Mouse (Mus musculus) liver, postnatal 0 days (tissue): ENCODE data around the gene Slc9a5. TPM values are rescaled to one million over a fixed set of nuclear protein-coding genes. Genes with fewer than 3 reads are reported as not detected.

Experiments
- ATAC-seq: fragments of 200-750 bp; cut with Nextera tagmentation; 2 replicates; pipeline ENCODE4 v1.8.0; 2017; ENCODE audit warnings: mild to moderate bottlenecking, moderate library complexity
- DNase-seq: peaks from one replicate; pipeline ENCODE4 v3.0.0-alpha.2; 2016
- H3K27ac ChIP-seq: fragments of 300-500 bp; sonication (generic); 2 replicates; pipeline ENCODE4 v1.5.1; 2014; ENCODE audit warnings: antibody characterized with exemption, moderate library complexity, mild to moderate bottlenecking, low read depth
- H3K27me3 ChIP-seq: fragments of 300-500 bp; sonication (generic); 2 replicates; pipeline ENCODE4 v1.6.1; 2014; ENCODE audit warnings: low read length, control low read depth, mixed read lengths; ENCODE audit not compliant: insufficient read depth
- H3K36me3 ChIP-seq: fragments of 300-500 bp; sonication (generic); replicated peaks from 2 replicates; pipeline ENCODE4 v1.6.1; 2014; ENCODE audit warnings: mild to moderate bottlenecking, control low read depth, low read length, moderate library complexity, mixed read lengths; ENCODE audit not compliant: insufficient read depth
- H3K4me1 ChIP-seq: fragments of 300-500 bp; sonication (generic); 2 replicates; pipeline ENCODE4 v1.6.1; 2014; ENCODE audit warnings: antibody characterized with exemption, mild to moderate bottlenecking, control low read depth; ENCODE audit not compliant: insufficient read depth
- H3K4me2 ChIP-seq: fragments of 300-500 bp; sonication (generic); 2 replicates; pipeline ENCODE4 v1.6.1; 2014; ENCODE audit warnings: low read depth, mild to moderate bottlenecking, low read length, moderate library complexity, mixed read lengths
- H3K4me3 ChIP-seq: fragments of 300-500 bp; sonication (generic); 2 replicates; pipeline ENCODE4 v1.5.1; 2014; ENCODE audit warnings: low read depth, low read length
- H3K9ac ChIP-seq: fragments of 300-500 bp; sonication (generic); replicated peaks from 2 replicates; pipeline ENCODE4 v1.6.1; 2014; ENCODE audit warnings: mild to moderate bottlenecking, moderate library complexity
- H3K9me3 ChIP-seq: fragments of 300-500 bp; sonication (generic); 2 replicates; pipeline ENCODE4 v1.6.1; 2016; ENCODE audit warnings: mild to moderate bottlenecking, control low read depth, low read length, mixed read lengths
- CTCF ChIP-seq: sonication (generic); IDR thresholded peaks from 2 replicates; pipeline ENCODE4 v1.5.1; 2016; ENCODE audit warnings: antibody characterized with exemption, low read depth
- EP300 ChIP-seq: IDR thresholded peaks from 2 replicates; pipeline ENCODE4 v1.6.1; 2016; ENCODE audit warnings: antibody characterized with exemption, low read depth, mild to moderate bottlenecking
- WGBS: fragments of 180-500 bp; shearing (Covaris S2); extraction: QIAGEN DNeasy Blood & Tissue Kit; methylation state at CpG from one replicate; pipeline ENCODE4 v1.1.7; 2014; ENCODE audit not compliant: insufficient replicate concordance; 5-methylcytosine and 5-hydroxymethylcytosine counted together
- polyA plus RNA-seq: library from polyadenylated mRNA; unstranded; fragments of >200 nt; fragmentation: Nextera tagmentation; extraction: Ambion mirVana; gene quantifications from 2 replicates; pipeline ENCODE4 v1.2.1, GENCODE M21; 2015

The Slc9a5 gene
- polyA plus RNA-seq, 1 experiment from 2014 or later, result 0.16 TPM

DNA sequence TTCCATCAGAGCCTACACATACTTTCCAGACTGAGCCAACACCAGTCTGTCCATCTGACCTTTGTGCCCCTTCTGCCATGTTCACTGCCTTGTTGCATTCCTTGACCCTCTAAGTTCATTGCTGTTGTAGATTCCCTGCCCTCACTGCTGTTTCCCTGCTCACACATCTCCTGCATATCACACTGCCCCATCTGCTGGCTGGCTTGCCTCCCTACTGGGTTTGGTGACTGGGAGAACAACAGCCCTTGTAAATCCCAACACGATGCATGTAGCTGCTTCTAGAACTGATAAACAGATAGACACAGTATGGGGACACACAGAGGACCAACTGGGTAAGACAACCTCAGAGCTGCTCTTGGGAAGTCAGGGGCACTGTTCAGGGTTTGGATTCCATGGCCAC is 36.9 kb upstream of the Slc9a5 start:
- Histone ChIP-seq H3K36me3 (peaks cover 76% of the 10 kb centered on the region), H3K4me3 (no peak overlapping the region), H3K27ac (no peak overlapping the region), H3K27me3 (no peaks in the 10 kb centered on the region), H3K9ac (no peak overlapping the region), H3K4me2 (no peak overlapping the region), H3K4me1 (peaks cover 7% of the 10 kb centered on the region; the same call in 1 of the 2 replicates), H3K9me3 (no peaks in the 10 kb centered on the region)
- DNase-seq (no peak), ATAC-seq (peak; percentile 64)
- WGBS, result 59% methylated on average over 1 of the region's 1 CpGs
- TF ChIP-seq EP300, result peak; percentile 56; the same call in 1 of the 2 replicates
- TF ChIP-seq CTCF, result peak; percentile 52

DNA sequence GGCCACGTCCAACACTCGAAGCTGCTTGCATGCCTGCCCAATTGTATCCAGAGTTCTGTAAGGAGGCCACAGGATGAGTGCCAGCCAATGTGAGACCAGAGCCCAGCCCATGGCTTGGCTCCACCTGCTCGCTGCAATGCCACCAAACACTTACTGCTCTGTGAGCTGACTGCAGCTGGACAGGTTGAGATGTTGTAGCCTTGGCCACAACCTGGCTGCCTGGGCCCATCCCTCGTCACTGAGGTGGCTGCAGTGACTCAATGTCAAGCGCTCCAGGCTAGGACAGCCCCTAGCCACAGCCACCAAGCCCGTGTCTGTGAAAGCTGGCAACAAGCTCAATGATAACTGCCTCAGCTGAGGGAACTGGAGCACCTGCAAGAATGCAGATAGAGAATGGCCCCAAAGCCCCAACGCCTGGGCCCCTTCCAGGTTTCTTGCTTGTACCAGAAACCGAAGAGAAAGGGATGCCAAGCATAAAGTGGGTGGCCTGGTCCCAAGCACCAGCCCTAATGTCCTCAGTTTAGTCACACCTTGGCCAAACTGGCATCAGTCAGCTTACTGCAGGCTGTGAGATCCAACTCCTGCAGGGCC is 35.7 kb upstream of the Slc9a5 start:
- H3K27me3 ChIP-seq, result no peaks in the 10 kb centered on the region
- no peak overlapping the region for H3K9ac ChIP-seq
- no peaks in the 10 kb centered on the region for H3K9me3 ChIP-seq
- H3K36me3 ChIP-seq, result peaks cover 76% of the 10 kb centered on the region
- 69% methylated on average over 8 of the region's 8 CpGs for WGBS
- H3K4me3 ChIP-seq, result no peak overlapping the region
- ATAC-seq (peak; percentile 60), DNase-seq (no peak)
- H3K4me2 ChIP-seq, result no peak overlapping the region
- TF ChIP-seq CTCF, result no peak
- TF ChIP-seq EP300, result no peak
- peaks cover 7% of the 10 kb centered on the region; the same call in 1 of the 2 replicates for H3K4me1 ChIP-seq
- no peak overlapping the region; the same call in 1 of the 2 replicates for H3K27ac ChIP-seq

DNA sequence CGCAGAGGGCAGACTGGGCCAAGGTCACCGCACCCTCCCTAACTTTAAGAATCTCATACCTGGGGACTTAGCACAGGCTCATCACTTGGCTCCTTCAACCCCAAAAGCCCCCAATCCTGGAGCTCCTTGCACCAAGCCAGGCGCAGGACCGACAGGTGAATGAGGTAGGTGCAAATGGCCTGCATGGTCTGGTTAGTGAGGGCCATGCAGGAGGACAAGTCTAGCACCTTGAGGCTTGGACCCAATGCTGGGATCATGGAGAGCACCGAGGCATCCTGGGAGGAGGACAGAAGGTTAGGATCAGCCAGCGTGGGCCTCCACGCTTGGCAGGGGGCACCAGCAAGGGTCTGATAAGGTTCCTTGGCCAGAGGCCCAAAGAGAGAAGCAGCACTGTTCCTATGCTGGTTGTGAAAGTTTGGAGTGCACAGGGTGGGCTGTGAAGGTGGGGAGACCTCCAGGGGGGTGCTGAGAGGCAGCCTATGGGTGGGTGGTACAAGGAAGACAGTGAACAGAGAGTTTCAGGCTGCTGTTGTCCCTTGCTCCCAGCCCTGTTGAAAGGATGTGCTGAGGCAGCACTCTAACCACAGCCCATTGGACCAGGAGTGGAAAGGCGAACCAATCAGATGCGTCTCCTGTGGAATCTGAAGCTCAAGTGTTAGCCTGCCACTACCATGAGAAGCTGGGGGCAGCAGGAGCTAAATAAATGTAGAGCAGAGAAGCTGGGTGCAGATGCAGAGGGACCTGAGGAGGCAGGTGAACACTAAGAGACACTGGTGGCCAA is 34.8 kb upstream of the Slc9a5 start:
- Histone ChIP-seq H3K4me1 (peaks cover 7% of the 10 kb centered on the region; the same call in 1 of the 2 replicates), H3K9ac (no peak overlapping the region), H3K4me3 (no peak overlapping the region), H3K4me2 (peak overlapping the region; percentile 15; the same call in 1 of the 2 replicates), H3K27ac (no peak overlapping the region; the same call in 1 of the 2 replicates), H3K36me3 (peaks cover 75% of the 10 kb centered on the region), H3K27me3 (no peaks in the 10 kb centered on the region), H3K9me3 (no peaks in the 10 kb centered on the region)
- TF ChIP-seq EP300, result no peak
- no peak for TF ChIP-seq CTCF
- ATAC-seq, result peak; percentile 18; the same call in 1 of the 2 replicates
- WGBS, result 78% methylated on average over 9 of the region's 9 CpGs
- no peak for DNase-seq

DNA sequence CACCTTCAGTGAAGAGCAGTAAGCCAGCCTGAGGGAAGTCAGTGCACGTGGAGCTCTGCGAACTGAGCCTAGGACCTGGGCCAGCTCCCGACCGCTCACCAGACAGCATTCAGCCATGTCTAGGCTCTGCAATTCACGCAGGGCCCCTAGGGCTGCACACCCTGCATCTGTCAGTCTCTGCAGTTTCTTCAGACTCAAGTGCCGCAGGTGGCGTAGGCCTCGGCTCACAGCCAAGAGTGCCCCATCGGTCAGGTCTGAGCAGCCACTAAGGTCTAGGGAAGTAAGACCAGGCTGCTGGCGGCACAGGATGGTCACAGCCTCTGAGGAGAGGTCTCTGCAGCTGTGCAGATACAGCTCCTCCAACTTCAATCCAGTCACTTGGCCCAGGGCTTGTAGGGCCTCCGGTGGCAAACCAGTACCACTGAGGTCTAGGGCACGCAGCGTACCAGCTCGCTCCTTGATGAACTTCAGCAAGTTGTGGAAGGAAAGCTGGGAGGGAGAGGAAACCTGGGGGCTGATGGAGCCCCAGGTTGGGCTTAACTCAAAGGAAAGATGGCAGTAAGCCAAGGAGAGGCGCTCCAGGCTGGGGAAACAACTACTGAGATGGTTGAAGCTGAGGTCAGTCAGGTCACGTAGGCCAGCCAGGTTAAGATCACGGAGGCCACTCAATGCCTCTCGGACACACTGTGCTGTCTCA is 33.4 kb upstream of the Slc9a5 start:
- no peak for TF ChIP-seq EP300
- TF ChIP-seq CTCF, result no peak
- peaks cover 11% of the 10 kb centered on the region; the same call in 1 of the 2 replicates for H3K4me1 ChIP-seq
- no peak for DNase-seq
- H3K9me3 ChIP-seq, result no peaks in the 10 kb centered on the region
- H3K36me3 ChIP-seq, result peaks cover 70% of the 10 kb centered on the region
- no peaks in the 10 kb centered on the region for H3K27me3 ChIP-seq
- no peak overlapping the region for H3K9ac ChIP-seq
- WGBS, result 88% methylated on average over 18 of the region's 18 CpGs
- no peak overlapping the region for H3K27ac ChIP-seq
- H3K4me2 ChIP-seq, result no peak overlapping the region
- ATAC-seq, result no peak
- H3K4me3 ChIP-seq, result no peak overlapping the region

DNA sequence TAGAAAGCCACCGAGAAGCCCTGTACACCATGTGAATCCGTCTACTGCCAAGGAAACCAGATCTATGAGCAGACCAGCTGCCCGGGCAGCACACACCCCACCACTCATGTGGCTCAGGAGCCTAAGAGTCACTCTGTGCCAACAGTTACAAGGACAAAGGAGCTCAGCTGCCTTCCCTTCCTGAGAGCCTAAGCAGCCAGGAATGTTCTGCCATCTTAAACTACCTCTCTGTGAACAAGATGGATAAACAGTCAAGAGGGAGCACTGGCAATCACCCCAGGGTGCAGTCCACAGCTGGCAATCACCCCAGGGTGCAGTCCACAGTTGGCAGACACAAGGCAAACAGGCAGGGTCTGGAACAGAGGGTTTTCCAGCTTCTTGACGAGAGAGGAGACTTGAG is 30.7 kb upstream of the Slc9a5 start:
- WGBS, result 88% methylated on average over 4 of the region's 4 CpGs
- Histone ChIP-seq H3K27me3 (no peaks in the 10 kb centered on the region), H3K4me3 (no peak overlapping the region), H3K4me1 (peaks cover 11% of the 10 kb centered on the region; the same call in 1 of the 2 replicates), H3K9ac (no peak overlapping the region), H3K36me3 (peaks cover 58% of the 10 kb centered on the region), H3K9me3 (no peaks in the 10 kb centered on the region), H3K27ac (no peak overlapping the region), H3K4me2 (no peak overlapping the region)
- no peak for TF ChIP-seq EP300
- TF ChIP-seq CTCF, result no peak
- DNase-seq (no peak), ATAC-seq (no peak)

DNA sequence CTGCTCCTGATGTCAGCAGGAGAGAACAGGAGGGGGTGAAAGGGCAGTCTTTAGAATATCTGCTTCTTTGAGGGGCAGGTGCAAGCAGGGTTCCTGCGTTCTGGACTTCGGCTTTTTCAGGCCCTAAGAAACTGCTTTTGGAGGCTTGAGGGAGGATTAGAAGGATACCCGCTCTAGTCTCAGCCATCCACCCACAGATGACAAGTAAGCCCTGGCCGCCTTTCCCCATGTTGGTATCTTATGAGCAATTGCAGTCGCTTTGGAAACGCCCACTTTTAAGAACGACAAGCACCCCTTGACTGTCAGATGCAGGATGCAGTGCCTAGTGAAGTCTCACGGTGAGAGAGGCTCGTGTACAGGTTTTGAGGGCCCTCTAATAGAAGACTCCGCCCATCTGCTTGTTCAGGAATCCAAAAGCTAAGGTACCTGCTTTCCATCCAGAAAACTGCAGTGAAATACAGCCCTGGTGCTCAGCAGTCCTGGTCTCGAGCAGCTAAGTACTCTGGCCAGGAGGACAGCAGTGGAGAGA is 29.9 kb upstream of the Slc9a5 start:
- Histone ChIP-seq H3K27me3 (no peaks in the 10 kb centered on the region), H3K9me3 (no peaks in the 10 kb centered on the region), H3K27ac (no peak overlapping the region), H3K4me3 (no peak overlapping the region), H3K4me2 (no peak overlapping the region), H3K4me1 (peaks cover 6% of the 10 kb centered on the region), H3K36me3 (peaks cover 53% of the 10 kb centered on the region), H3K9ac (no peak overlapping the region)
- ATAC-seq, result no peak
- DNase-seq, result no peak
- TF ChIP-seq CTCF, result no peak
- TF ChIP-seq EP300, result no peak
- WGBS, result 80% methylated on average over 11 of the region's 11 CpGs
